Mouse (Mus musculus): ENCODE measurements at regions not wholly inside any gene's neighbourhood (a gene's known extent, or its start where the extent isn't known, plus 50 kb on each side); places are given as distances from the start of the nearest gene placed in this dataset.

DNA sequence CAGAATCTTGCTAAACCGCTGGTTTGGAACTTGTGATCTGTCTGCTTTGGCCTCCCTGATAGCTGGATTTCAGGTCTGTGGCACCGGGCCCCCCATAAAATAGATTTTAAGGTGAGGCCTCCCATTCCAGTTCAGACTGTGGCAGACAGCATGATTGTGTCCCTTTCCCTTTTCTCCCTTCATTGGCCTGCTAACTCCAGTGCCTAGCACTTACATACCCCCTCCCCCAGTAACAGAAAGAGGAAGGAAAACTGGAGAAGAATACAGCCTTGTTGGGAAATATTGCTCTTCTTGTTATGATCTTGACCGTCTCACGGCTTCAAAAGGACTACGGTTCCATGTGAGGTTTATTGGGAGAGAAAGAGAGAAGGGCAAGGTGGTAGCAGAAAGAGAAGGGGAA lies 99.7 kb upstream of the Lgalsl start:
- Histone ChIP-seq H3K9me3 (no peaks in the 10 kb centered on the region), H3K36me3 (no peaks in the 10 kb centered on the region), H3K27me3 (no peaks in the 10 kb centered on the region), H3K4me2 (replicated peaks) (no peak overlapping the region), H3K4me3 (no peak overlapping the region), H3K27ac (no peak overlapping the region), H3K9ac (no peak overlapping the region), H3K4me1 (no peaks in the 10 kb centered on the region)
- no peak for ATAC-seq (ENCODE audit: low FRiP score, low read depth)
- WGBS = 90% methylated on average over 5 of the region's 5 CpGs

DNA sequence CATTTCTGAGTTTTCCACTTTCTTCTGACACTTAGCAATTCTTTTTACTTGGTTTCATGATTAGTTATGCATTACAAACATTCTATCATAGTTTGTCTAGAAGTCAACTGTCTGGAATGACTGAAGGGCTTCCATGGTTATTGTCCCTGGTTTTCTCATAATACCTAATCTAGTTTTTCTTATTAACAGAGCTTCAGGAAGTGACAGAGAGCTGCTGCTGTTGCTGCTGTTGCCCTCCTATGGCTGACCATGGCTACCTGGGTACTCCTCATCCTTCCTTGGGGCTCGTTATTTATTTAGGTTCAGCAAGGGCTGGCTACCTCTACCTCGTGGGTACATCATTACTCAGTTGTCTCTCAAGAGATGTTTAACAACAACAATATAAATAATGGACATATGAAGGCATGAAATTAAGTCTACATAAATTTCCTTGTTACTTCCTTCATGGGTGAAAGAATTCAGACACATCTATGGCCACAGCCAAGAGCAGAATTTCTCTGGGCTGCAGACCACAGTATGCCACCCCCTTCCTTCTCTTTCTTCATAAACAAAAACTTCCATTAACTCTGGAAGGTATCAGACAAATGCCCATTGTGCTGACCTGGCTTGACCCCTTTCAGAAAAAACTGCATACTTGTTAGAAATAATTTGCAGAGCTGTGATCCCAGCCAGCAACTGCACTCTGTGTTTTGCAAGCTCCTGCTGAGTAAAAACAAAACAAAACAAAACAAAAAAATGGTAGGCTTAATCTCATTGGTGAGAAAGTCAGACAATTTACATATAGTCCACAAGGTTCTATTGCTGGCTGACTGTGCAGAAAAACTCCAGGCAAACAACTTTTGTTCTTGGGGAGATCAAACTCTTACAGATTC lies 103.6 kb upstream of the Lgalsl start:
- Histone ChIP-seq H3K27me3 (no peaks in the 10 kb centered on the region), H3K4me3 (no peak overlapping the region), H3K9me3 (no peaks in the 10 kb centered on the region), H3K27ac (no peak overlapping the region), H3K4me2 (replicated peaks) (no peak overlapping the region), H3K9ac (no peak overlapping the region), H3K36me3 (no peaks in the 10 kb centered on the region), H3K4me1 (no peaks in the 10 kb centered on the region)
- WGBS = 42% methylated on average over 2 of the region's 2 CpGs
- ATAC-seq (ENCODE audit: low FRiP score, low read depth) = no peak

DNA sequence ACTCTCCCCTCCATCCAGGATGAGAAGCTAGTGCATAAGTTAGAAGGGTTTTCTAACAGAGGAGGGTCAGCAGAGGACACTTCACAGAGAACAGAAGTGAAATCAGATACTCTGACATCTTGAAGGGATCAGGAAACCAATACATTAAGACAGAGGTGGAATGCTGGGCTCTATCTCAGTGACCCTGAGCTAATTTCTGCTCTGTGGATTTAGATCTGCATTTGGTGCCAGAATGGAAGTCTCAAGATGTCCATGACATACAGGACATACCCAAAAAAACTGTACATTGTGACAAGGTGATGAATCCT lies 104.2 kb upstream of the Lgalsl start:
- Histone ChIP-seq H3K9me3 (no peaks in the 10 kb centered on the region), H3K4me3 (no peak overlapping the region), H3K4me2 (replicated peaks) (no peak overlapping the region), H3K27me3 (no peaks in the 10 kb centered on the region), H3K36me3 (no peaks in the 10 kb centered on the region), H3K27ac (no peak overlapping the region), H3K4me1 (no peaks in the 10 kb centered on the region), H3K9ac (no peak overlapping the region)
- ATAC-seq (ENCODE audit: low FRiP score, low read depth) = no peak

DNA sequence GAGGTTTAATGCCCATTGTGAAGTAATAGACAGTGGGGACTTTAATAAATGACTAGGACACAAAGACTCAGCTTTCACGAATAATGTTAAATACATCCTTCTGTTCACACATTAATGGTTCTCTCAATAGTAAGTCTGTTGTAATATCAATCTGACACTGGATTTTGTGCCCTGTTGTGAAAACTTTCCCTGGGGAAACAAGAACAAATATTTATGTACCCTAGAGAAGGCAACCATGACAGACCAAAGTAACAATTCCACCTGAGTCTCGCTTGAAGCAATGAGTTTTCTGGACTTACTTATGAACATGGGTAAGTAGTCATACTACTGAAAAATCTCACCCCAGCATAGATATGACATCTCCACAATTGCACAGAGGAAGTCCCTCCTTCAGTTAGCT lies 105.1 kb upstream of the Lgalsl start:
- H3K9me3 ChIP-seq = no peaks in the 10 kb centered on the region
- H3K27me3 ChIP-seq = no peaks in the 10 kb centered on the region
- WGBS = 84% methylated on average over 2 of the region's 2 CpGs

DNA sequence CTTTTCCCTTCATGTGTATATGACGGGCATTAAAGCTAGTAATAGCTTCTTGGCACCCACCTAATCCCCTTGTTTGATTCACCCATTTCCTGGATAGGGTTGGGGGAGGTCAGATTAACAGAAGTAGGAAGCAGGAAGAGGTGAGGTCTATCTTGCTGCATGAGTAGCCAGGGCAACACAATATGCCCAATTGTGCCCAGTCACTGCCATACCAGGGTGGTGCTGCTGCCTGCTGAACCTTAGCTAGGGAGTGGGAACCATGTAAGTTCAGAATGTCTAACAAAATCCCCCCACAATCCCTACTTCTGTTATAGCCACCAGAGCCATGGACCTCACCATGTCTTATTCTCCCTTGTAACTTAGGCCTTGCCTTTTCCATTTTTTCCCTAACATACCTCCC lies 106.1 kb upstream of the Lgalsl start:
- no peak for ATAC-seq (ENCODE audit: low FRiP score, low read depth)
- H3K36me3 ChIP-seq = no peaks in the 10 kb centered on the region
- no peak overlapping the region for H3K9ac ChIP-seq
- H3K27me3 ChIP-seq = no peaks in the 10 kb centered on the region
- no peak overlapping the region for H3K4me2 ChIP-seq (replicated peaks)
- no peaks in the 10 kb centered on the region for H3K4me1 ChIP-seq
- no peaks in the 10 kb centered on the region for H3K9me3 ChIP-seq
- H3K4me3 ChIP-seq = no peak overlapping the region
- WGBS = 77% methylated on average over 1 of the region's 1 CpGs
- H3K27ac ChIP-seq = no peak overlapping the region

More for the DNA sequence above, 105.1 kb upstream of the Lgalsl start:
- no peak overlapping the region for H3K9ac ChIP-seq
- no peak overlapping the region for H3K4me3 ChIP-seq
- no peak overlapping the region for H3K4me2 ChIP-seq (replicated peaks)
- no peak for ATAC-seq (ENCODE audit: low FRiP score, low read depth)
- H3K27ac ChIP-seq = no peak overlapping the region
- no peaks in the 10 kb centered on the region for H3K4me1 ChIP-seq
- H3K36me3 ChIP-seq = no peaks in the 10 kb centered on the region

DNA sequence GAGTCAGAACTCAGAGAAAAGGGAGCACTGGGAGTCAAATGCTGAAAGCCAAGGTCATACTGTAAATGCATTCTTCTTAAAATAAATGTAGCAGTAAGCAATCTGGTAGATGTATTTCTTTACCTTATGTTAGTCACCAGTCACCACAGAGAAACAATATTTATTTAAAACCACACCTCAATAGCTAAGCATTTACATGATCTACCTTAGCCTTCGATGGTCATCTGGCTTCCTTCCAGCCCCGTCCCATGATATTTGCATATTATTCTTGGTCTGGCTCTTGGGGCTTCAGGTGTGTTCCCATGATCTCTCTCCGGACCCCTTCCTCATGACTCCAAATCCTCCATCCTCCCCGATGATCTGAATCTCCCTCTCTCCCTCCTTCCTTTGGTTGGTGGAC lies 107.1 kb upstream of the Lgalsl start:
- no peaks in the 10 kb centered on the region for H3K27me3 ChIP-seq
- WGBS = 89% methylated on average over 4 of the region's 4 CpGs
- H3K4me3 ChIP-seq = no peak overlapping the region
- H3K27ac ChIP-seq = no peak overlapping the region
- ATAC-seq (ENCODE audit: low FRiP score, low read depth) = no peak
- H3K9me3 ChIP-seq = no peaks in the 10 kb centered on the region
- no peak overlapping the region for H3K4me2 ChIP-seq (replicated peaks)
- no peaks in the 10 kb centered on the region for H3K36me3 ChIP-seq
- H3K4me1 ChIP-seq = no peaks in the 10 kb centered on the region
- H3K9ac ChIP-seq = no peak overlapping the region

DNA sequence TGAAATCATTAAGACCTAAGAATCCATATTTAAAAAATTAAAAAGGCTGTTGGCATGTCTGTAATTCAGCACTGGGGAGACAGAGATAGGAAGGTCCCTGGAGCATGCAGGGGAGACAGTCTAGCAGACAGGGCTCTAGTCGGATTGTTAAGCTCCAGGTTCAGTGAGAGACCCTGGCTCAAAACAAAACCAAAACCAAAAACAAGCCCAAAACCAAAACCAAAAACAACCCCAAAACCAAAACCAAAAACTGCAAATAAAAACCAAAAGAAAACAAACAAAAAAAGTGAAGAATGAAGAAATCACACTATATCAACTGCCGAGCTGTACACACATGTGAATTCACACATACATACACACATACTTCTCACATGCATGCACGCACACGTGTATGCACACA lies 108.8 kb upstream of the Lgalsl start:
- no peaks in the 10 kb centered on the region for H3K9me3 ChIP-seq
- no peaks in the 10 kb centered on the region for H3K4me1 ChIP-seq
- H3K36me3 ChIP-seq = no peaks in the 10 kb centered on the region
- no peaks in the 10 kb centered on the region for H3K27me3 ChIP-seq
- no peak overlapping the region for H3K9ac ChIP-seq
- no peak for ATAC-seq (ENCODE audit: low FRiP score, low read depth)
- no peak overlapping the region for H3K27ac ChIP-seq
- H3K4me3 ChIP-seq = no peak overlapping the region
- WGBS = 85% methylated on average over 4 of the region's 4 CpGs
- no peak overlapping the region for H3K4me2 ChIP-seq (replicated peaks)

DNA sequence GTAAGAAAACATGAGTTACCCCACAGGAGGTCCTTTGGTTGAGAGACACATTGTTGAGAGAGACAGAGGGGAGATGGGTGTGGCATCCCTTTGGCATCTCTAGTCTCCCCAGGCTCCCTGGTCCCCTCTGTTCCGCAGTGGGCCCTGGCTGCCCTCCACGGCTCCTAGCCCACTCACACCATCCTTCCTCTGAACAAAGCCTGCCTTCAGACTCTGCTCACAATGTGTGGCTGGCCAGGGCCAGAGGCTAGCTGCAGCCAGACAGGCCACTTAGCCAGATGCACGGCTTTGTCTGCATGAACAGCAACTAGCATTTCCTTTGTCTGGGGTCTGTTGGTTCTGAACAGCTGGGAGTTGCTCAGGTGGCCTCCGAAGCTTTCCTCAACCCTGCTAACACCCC lies 110.7 kb upstream of the Lgalsl start:
- ATAC-seq (ENCODE audit: low FRiP score, low read depth) = no peak
- Histone ChIP-seq H3K4me1 (no peaks in the 10 kb centered on the region), H3K27me3 (no peaks in the 10 kb centered on the region), H3K4me3 (no peak overlapping the region), H3K4me2 (replicated peaks) (no peak overlapping the region), H3K27ac (no peak overlapping the region), H3K9me3 (no peaks in the 10 kb centered on the region), H3K9ac (no peak overlapping the region), H3K36me3 (no peaks in the 10 kb centered on the region)
- WGBS = 59% methylated on average over 4 of the region's 4 CpGs

DNA sequence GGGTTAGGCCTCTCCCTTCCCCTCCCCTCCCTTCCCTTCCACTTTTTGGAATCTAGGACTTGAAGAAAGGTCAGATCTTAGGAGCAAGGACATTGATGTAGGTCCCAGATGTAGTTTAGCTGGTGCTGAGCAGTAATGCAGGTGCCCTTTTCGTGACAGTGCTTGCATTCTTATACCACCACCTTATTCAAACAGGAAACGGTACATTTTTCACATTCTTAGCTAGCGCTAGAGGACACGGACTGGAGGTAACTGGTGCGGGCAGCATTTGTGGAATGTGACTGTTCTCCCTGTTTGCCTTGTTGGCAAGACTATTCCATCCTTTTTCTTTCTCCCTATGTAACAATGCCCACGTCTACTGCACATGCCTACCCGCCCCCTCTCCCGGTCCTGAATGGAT lies 124.7 kb upstream of the Lgalsl start:
- H3K27me3 ChIP-seq = no peaks in the 10 kb centered on the region
- no peaks in the 10 kb centered on the region for H3K9me3 ChIP-seq
- no peak for ATAC-seq (ENCODE audit: low FRiP score, low read depth)
- H3K4me2 ChIP-seq (replicated peaks) = no peak overlapping the region
- 51% methylated on average over 8 of the region's 8 CpGs for WGBS
- H3K4me3 ChIP-seq = no peak overlapping the region
- no peak overlapping the region for H3K27ac ChIP-seq
- H3K4me1 ChIP-seq = peaks cover 37% of the 10 kb centered on the region
- no peaks in the 10 kb centered on the region for H3K36me3 ChIP-seq
- H3K9ac ChIP-seq = no peak overlapping the region

DNA sequence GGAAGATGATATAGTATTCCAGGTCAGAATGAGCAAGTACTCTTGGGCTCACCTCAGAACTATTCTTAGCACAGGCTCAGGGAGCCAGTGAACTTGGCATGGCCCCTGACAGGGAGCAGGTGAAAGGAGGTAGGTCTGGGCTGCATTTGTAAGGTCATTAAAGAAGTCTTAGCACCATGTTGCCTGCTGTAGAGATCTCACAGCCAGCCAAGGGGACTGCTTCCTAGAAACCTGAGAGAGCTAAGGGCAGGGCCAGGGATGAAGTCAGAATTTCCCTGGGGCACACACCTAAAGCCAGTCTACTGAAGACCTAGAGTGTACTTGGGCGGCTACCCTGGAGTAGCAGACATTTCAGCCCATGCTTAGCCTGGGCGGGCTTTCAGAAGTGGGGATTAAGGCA lies 126.9 kb upstream of the Lgalsl start:
- no peak overlapping the region for H3K4me2 ChIP-seq (replicated peaks)
- no peaks in the 10 kb centered on the region for H3K9me3 ChIP-seq
- H3K9ac ChIP-seq = no peak overlapping the region
- ATAC-seq (ENCODE audit: low FRiP score, low read depth) = no peak
- H3K27me3 ChIP-seq = no peaks in the 10 kb centered on the region
- H3K4me3 ChIP-seq = no peak overlapping the region
- H3K4me1 ChIP-seq = peaks cover 45% of the 10 kb centered on the region
- H3K27ac ChIP-seq = no peak overlapping the region
- no peaks in the 10 kb centered on the region for H3K36me3 ChIP-seq
- 25% methylated on average over 2 of the region's 2 CpGs for WGBS

DNA sequence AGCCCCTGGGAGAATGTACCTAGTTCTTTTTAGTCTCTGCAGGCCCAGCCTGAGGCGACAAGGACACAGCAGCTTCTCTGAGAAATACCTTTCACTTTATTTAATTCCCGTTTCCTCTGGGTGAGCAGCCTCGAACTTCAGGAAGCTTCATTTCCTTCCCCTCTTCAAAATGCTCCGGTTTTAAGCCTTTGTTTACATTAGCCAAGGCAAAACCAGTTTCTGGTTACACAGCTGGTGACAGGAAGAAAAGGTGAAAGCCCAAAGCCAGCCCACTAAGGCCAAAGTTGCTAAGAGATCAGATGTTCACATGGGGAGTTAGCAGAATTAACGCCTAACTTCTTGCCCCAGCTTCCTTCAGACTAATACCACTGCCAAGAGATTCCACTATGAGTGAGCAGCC lies 127.4 kb upstream of the Lgalsl start:
- WGBS = 13% methylated on average over 5 of the region's 5 CpGs
- no peak overlapping the region for H3K4me2 ChIP-seq (replicated peaks)
- H3K9ac ChIP-seq = no peak overlapping the region
- H3K36me3 ChIP-seq = no peaks in the 10 kb centered on the region
- ATAC-seq (ENCODE audit: low FRiP score, low read depth) = no peak
- H3K27me3 ChIP-seq = no peaks in the 10 kb centered on the region
- H3K9me3 ChIP-seq = no peaks in the 10 kb centered on the region
- no peak overlapping the region for H3K4me3 ChIP-seq
- H3K4me1 ChIP-seq = peaks cover 47% of the 10 kb centered on the region
- H3K27ac ChIP-seq = no peak overlapping the region

DNA sequence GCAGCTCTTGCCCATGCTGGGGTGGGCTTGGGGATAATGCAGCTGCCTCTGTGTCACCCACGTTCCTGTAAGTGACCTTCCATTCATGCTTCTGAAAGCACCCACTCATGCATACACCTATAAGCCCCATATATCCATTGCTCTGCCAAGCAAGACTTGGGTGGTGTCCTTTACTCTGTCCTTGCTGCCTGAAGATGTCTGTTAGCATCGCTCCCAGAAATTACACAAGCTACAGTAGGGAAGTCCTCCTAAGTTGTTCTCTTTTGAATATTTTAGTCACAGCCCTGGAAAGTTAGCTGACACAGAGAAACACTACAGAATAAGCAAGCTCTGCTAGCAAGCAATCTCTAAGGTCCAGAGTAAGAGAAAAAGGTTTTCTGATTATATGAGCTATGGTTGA lies 129.2 kb upstream of the Lgalsl start:
- Histone ChIP-seq H3K27ac (no peak overlapping the region), H3K27me3 (no peaks in the 10 kb centered on the region), H3K4me1 (peaks cover 44% of the 10 kb centered on the region), H3K9me3 (0 out of 2 replicates have a peak, but pooled peaks cover 4% of the 10 kb centered on the region), H3K9ac (no peak overlapping the region), H3K4me2 (replicated peaks) (no peak overlapping the region), H3K36me3 (no peaks in the 10 kb centered on the region), H3K4me3 (no peak overlapping the region)
- ATAC-seq (ENCODE audit: low FRiP score, low read depth) = no peak
- WGBS = 76% methylated on average over 2 of the region's 2 CpGs

DNA sequence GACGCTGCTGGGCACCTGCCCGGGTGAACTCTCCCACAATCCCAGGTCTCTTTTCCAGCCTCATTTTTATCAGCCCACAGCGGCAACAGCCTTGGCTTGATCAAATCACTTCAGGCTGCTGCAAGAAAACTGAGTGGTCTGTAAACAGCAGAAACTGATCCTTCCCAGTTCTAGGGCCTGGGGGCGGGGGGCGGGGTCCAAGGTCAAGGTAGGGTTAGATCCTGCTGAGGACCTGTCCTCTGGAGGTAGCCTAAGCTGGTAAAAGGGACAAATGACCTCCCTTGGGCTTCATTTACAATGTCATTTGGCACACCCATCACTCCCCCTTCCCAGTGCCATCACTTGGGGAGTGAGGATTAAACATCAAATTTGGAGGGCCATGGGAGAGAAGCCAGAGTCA lies 129.9 kb upstream of the Lgalsl start:
- H3K9ac ChIP-seq = no peak overlapping the region
- H3K4me2 ChIP-seq (replicated peaks) = no peak overlapping the region
- no peaks in the 10 kb centered on the region for H3K27me3 ChIP-seq
- no peak overlapping the region for H3K27ac ChIP-seq
- no peak for ATAC-seq (ENCODE audit: low FRiP score, low read depth)
- H3K36me3 ChIP-seq = no peaks in the 10 kb centered on the region
- WGBS = 37% methylated on average over 5 of the region's 5 CpGs
- H3K9me3 ChIP-seq = 0 out of 2 replicates have a peak, but pooled peaks cover 4% of the 10 kb centered on the region
- H3K4me3 ChIP-seq = no peak overlapping the region
- peaks cover 37% of the 10 kb centered on the region for H3K4me1 ChIP-seq

Measured in limb, embryonic 13.5 days (tissue).